Mouse (Mus musculus) heart, postnatal 0 days (tissue): ENCODE data around the gene Bcat2. TPM values are rescaled to one million over a fixed set of nuclear protein-coding genes. Genes with fewer than 3 reads are reported as not detected.
A peak's percentile ranks its signal among the peaks of the same experiment; 100 is the strongest.

Source experiments
- ATAC-seq: fragments of 200-750 bp; cut with Nextera tagmentation; 2 replicates; pipeline ENCODE4 v1.8.0; 2017; ENCODE audit warnings: low read depth, moderate number of reproducible peaks, moderate library complexity; ENCODE audit not compliant: insufficient read depth
- DNase-seq: peaks from one replicate; pipeline ENCODE4 v3.0.0-alpha.2; 2016; ENCODE audit warnings: low spot score
- H3K27ac ChIP-seq: fragments of 300-500 bp; sonication (generic); 2 replicates; pipeline ENCODE4 v1.5.1; 2014; ENCODE audit warnings: low read depth, mild to moderate bottlenecking
- H3K27me3 ChIP-seq: fragments of 300-500 bp; sonication (generic); 2 replicates; pipeline ENCODE4 v1.6.1; 2014; ENCODE audit warnings: low read length, mixed read lengths; ENCODE audit not compliant: control insufficient read depth, insufficient read depth
- H3K36me3 ChIP-seq: fragments of 300-500 bp; sonication (generic); replicated peaks from 2 replicates; pipeline ENCODE4 v1.6.1; 2014; ENCODE audit warnings: low read length, mixed read lengths; ENCODE audit not compliant: control insufficient read depth, insufficient read depth
- H3K4me1 ChIP-seq: fragments of 300-500 bp; sonication (generic); 2 replicates; pipeline ENCODE4 v1.6.1; 2014; ENCODE audit warnings: antibody characterized with exemption; ENCODE audit not compliant: control insufficient read depth, insufficient read depth
- H3K4me2 ChIP-seq: fragments of 300-500 bp; sonication (generic); 2 replicates; pipeline ENCODE4 v1.6.1; 2014; ENCODE audit warnings: low read depth, mild to moderate bottlenecking, low read length, moderate library complexity
- H3K4me3 ChIP-seq: fragments of 300-500 bp; sonication (generic); 2 replicates; pipeline ENCODE4 v1.5.1; 2014; ENCODE audit warnings: low read depth, low read length
- H3K9ac ChIP-seq: fragments of 300-500 bp; sonication (generic); replicated peaks from 2 replicates; pipeline ENCODE4 v1.6.1; 2014; ENCODE audit warnings: low read depth, low read length, mixed read lengths
- H3K9me3 ChIP-seq: fragments of 300-500 bp; sonication (generic); replicated peaks from 2 replicates; pipeline ENCODE4 v1.6.1; 2016; ENCODE audit warnings: low read length; ENCODE audit not compliant: control insufficient read depth
- CTCF ChIP-seq: IDR thresholded peaks from 2 replicates; pipeline ENCODE4 v1.5.1; 2016; ENCODE audit warnings: antibody characterized with exemption, control low read depth, low read depth
- EP300 ChIP-seq: IDR thresholded peaks from 2 replicates; pipeline ENCODE4 v1.6.1; 2016; ENCODE audit warnings: antibody characterized with exemption, low read depth
- WGBS: fragments of 180-500 bp; shearing (Covaris S2); extraction: QIAGEN DNeasy Blood & Tissue Kit; methylation state at CpG from one replicate; pipeline ENCODE4 v1.1.7; 2014; 5-methylcytosine and 5-hydroxymethylcytosine counted together
- polyA plus RNA-seq: library from polyadenylated mRNA; unstranded; fragments of >200 nt; fragmentation: Nextera tagmentation; extraction: Ambion mirVana; gene quantifications from 2 replicates; pipeline ENCODE4 v1.2.1, GENCODE M21; 2015
- total RNA-seq: library from RNA; depleted of rRNA; stranded (reverse); fragments of >200 nt; gene quantifications from 2 replicates; pipeline ENCODE4 v1.2.3, GENCODE M21; 2014; ENCODE audit warnings: low replicate concordance

Gene Bcat2
- total and polyA plus RNA-seq, 2 experiments from 2014 or later: 70.6 to 73.7 TPM

DNA sequence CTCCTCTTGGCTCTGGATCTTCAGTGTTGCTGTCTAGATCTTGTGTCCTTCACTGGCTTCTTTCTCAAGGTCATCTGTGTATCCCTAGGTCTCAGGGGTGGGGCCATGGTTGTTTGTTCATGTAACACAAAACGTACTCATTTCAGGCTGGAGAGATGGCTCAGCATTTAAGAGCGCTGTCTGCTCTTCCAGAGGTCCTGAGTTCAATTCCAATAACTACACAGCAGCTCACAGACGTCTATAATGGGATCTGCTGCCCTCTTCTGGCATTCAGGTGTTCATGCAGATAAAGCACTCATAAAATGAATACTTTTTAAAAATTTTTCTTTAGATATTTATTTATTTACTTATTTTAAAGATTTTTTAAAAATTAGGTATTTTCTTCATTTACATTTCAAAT lies 20.9 kb downstream of the Bcat2 start:
- DNase-seq: no peak
- TF ChIP-seq CTCF (peak; percentile 22; the same call in 1 of the 2 replicates), EP300 (no peak)
- H3K27ac ChIP-seq: no peak overlapping the region

GRCm38 (mm10) chr7:45591880-45592279 lies 21.9 kb downstream of the Bcat2 start:
- no peak for ATAC-seq
- no peaks in the 10 kb centered on the region for H3K4me1 ChIP-seq
- 69% methylated on average over 7 of the region's 7 CpGs for WGBS

More for the DNA sequence above, 20.9 kb downstream of the Bcat2 start:
- H3K4me2 ChIP-seq: no peak overlapping the region
- no peaks in the 10 kb centered on the region for H3K9me3 ChIP-seq
- H3K9ac ChIP-seq: no peak overlapping the region
- H3K36me3 ChIP-seq: peaks cover 9% of the 10 kb centered on the region; the same call in 1 of the 2 replicates
- H3K4me3 ChIP-seq: no peak overlapping the region
- no peaks in the 10 kb centered on the region for H3K4me1 ChIP-seq
- no peak for ATAC-seq
- H3K27me3 ChIP-seq: no peaks in the 10 kb centered on the region
- WGBS: 65% methylated on average over 3 of the region's 3 CpGs

GRCm38 (mm10) chr7:45593118-45593815 lies 23.3 kb downstream of the Bcat2 start:
- no peaks in the 10 kb centered on the region for H3K27me3 ChIP-seq
- H3K4me1 ChIP-seq: no peaks in the 10 kb centered on the region
- no peak overlapping the region for H3K27ac ChIP-seq
- DNase-seq (peak; percentile 73), ATAC-seq (no peak)
- no peaks in the 10 kb centered on the region for H3K36me3 ChIP-seq
- no peak overlapping the region for H3K9ac ChIP-seq
- WGBS: 15% methylated on average over 10 of the region's 10 CpGs
- H3K4me2 ChIP-seq: no peak overlapping the region
- TF ChIP-seq EP300 (0 out of 2 replicates have a peak, but pooled peaks have one; percentile 33), CTCF (peak; percentile 89)
- H3K4me3 ChIP-seq: no peak overlapping the region
- no peaks in the 10 kb centered on the region for H3K9me3 ChIP-seq

More at GRCm38 (mm10) chr7:45591880-45592279, 21.9 kb downstream of the Bcat2 start:
- H3K9ac ChIP-seq: no peak overlapping the region
- H3K36me3 ChIP-seq: 0 out of 2 replicates have a peak, but pooled peaks cover 4% of the 10 kb centered on the region
- no peak overlapping the region for H3K4me3 ChIP-seq
- no peak for DNase-seq
- H3K27me3 ChIP-seq: no peaks in the 10 kb centered on the region
- no peak for TF ChIP-seq CTCF
- no peak for TF ChIP-seq EP300
- H3K4me2 ChIP-seq: no peak overlapping the region
- H3K9me3 ChIP-seq: no peaks in the 10 kb centered on the region
- no peak overlapping the region for H3K27ac ChIP-seq

GRCm38 (mm10) chr7:45595176-45595575 lies 25.2 kb downstream of the Bcat2 start:
- TF ChIP-seq EP300 (no peak), CTCF (no peak)
- DNase-seq: no peak
- Histone ChIP-seq H3K27me3 (no peaks in the 10 kb centered on the region), H3K4me2 (no peak overlapping the region), H3K4me1 (no peaks in the 10 kb centered on the region; the same call in 1 of the 2 replicates), H3K27ac (no peak overlapping the region), H3K36me3 (no peaks in the 10 kb centered on the region), H3K4me3 (no peak overlapping the region), H3K9ac (no peak overlapping the region), H3K9me3 (no peaks in the 10 kb centered on the region)
- no peak for ATAC-seq
- 83% methylated on average over 4 of the region's 4 CpGs for WGBS

DNA sequence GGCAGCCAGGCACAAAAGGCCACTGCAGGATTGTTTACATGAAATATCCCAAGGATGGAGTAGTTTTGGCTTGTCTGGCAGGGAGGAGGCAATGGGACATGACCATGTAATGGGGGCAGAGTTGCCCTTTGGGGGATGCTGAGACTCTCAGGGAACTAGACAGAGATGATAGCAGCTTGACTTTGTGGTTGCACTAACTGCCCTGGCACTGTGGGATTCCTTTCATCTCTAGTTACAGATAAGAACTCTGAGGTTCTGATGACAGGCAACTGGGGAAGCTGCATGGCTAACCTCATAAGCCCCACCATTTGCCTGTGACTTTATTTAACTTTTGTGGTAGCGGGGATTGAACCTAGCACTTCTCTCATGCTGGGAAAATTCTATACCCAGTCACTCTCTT lies 26.2 kb downstream of the Bcat2 start:
- no peak overlapping the region for H3K4me2 ChIP-seq
- no peak overlapping the region for H3K9ac ChIP-seq
- no peak overlapping the region for H3K4me3 ChIP-seq
- H3K27me3 ChIP-seq: no peaks in the 10 kb centered on the region
- H3K9me3 ChIP-seq: no peaks in the 10 kb centered on the region
- no peak for ATAC-seq
- TF ChIP-seq EP300 (no peak), CTCF (no peak)
- H3K4me1 ChIP-seq: no peaks in the 10 kb centered on the region; the same call in 1 of the 2 replicates
- WGBS: 67% methylated on average over 1 of the region's 1 CpGs
- H3K27ac ChIP-seq: no peak overlapping the region
- no peaks in the 10 kb centered on the region for H3K36me3 ChIP-seq
- no peak for DNase-seq
